Mouse (Mus musculus) liver, embryonic 12.5 days (tissue): ENCODE results near the gene Trip4. TPM values are rescaled to one million over a fixed set of nuclear protein-coding genes. Genes with fewer than 3 reads are reported as not detected.
"Not testable (repeated sequence)": the region's sequence is repeated elsewhere in the genome, so short reads cannot be mapped to it uniquely, and the experiment has no call there.

Experiments used
- ATAC-seq: fragments of 200-750 bp; cut with Nextera tagmentation; 2 replicates; pipeline ENCODE4 v1.8.0; 2017; ENCODE audit warnings: moderate number of reproducible peaks, mild to moderate bottlenecking, moderate library complexity
- H3K27ac ChIP-seq: fragments of 300-500 bp; sonication (generic); 2 replicates; pipeline ENCODE4 v1.5.1; 2016; ENCODE audit warnings: mild to moderate bottlenecking
- H3K27me3 ChIP-seq: fragments of 300-500 bp; sonication (generic); replicated peaks from 2 replicates; pipeline ENCODE4 v1.6.1; 2016; ENCODE audit warnings: mild to moderate bottlenecking, moderate library complexity
- H3K36me3 ChIP-seq: fragments of 300-500 bp; sonication (generic); 2 replicates; pipeline ENCODE4 v1.6.1; 2016; ENCODE audit warnings: mild to moderate bottlenecking, moderate library complexity
- H3K4me1 ChIP-seq: fragments of 300-500 bp; sonication (generic); 2 replicates; pipeline ENCODE4 v1.6.1; 2016
- H3K4me2 ChIP-seq: fragments of 300-500 bp; sonication (generic); 2 replicates; pipeline ENCODE4 v1.6.1; 2016; ENCODE audit warnings: mild to moderate bottlenecking, moderate library complexity
- H3K4me3 ChIP-seq: fragments of 300-500 bp; sonication (generic); 2 replicates; pipeline ENCODE4 v1.5.1; 2016; ENCODE audit warnings: mild to moderate bottlenecking, moderate library complexity
- H3K9ac ChIP-seq: fragments of 300-500 bp; sonication (generic); 2 replicates; pipeline ENCODE4 v1.6.1; 2016; ENCODE audit warnings: mild to moderate bottlenecking, moderate library complexity
- H3K9me3 ChIP-seq: fragments of 300-500 bp; sonication (generic); replicated peaks from 2 replicates; pipeline ENCODE4 v1.6.1; 2016; ENCODE audit warnings: mild to moderate bottlenecking, moderate library complexity
- WGBS: fragments of 180-500 bp; shearing (Covaris S2); methylation state at CpG from one replicate; pipeline ENCODE4 v1.1.7; 2016; ENCODE audit not compliant: insufficient replicate concordance; 5-methylcytosine and 5-hydroxymethylcytosine counted together
- polyA plus RNA-seq: library from polyadenylated mRNA; unstranded; fragments of >200 nt; fragmentation: Nextera tagmentation; extraction: Ambion mirVana; gene quantifications from 2 replicates; pipeline ENCODE4 v1.2.1, GENCODE M21; 2016

Gene Trip4
- polyA plus RNA-seq, 1 experiment from 2014 or later = 17.4 TPM

- Histone ChIP-seq H3K9me3 (no peaks in the 10 kb centered on the region), H3K4me3 (no peak overlapping the region), H3K4me1 (peaks cover 67% of the 10 kb centered on the region), H3K9ac (no peak overlapping the region), H3K27ac (no peak overlapping the region), H3K4me2 (no peak overlapping the region), H3K27me3 (no peaks in the 10 kb centered on the region), H3K36me3 (peaks cover 24% of the 10 kb centered on the region)
- no peak for ATAC-seq
- 79% methylated on average over 3 of the region's 3 CpGs for WGBS
Observed at GRCm38 (mm10) chr9:65789788-65790187, 118.8 kb downstream of the Trip4 start.

- Histone ChIP-seq H3K27ac (peak overlapping the region; percentile 53; the same call in 1 of the 2 replicates), H3K4me2 (no peak overlapping the region), H3K36me3 (peaks cover 12% of the 10 kb centered on the region), H3K4me1 (peaks cover 75% of the 10 kb centered on the region), H3K4me3 (no peak overlapping the region), H3K9ac (no peak overlapping the region), H3K9me3 (no peaks in the 10 kb centered on the region), H3K27me3 (no peaks in the 10 kb centered on the region)
- ATAC-seq = no peak
- 84% methylated on average over 4 of the region's 4 CpGs for WGBS
Observed at GRCm38 (mm10) chr9:65788556-65788955, 120.0 kb downstream of the Trip4 start.

GRCm38 (mm10) chr9:65787829-65788344 lies 120.7 kb downstream of the Trip4 start:
- Histone ChIP-seq H3K36me3 (peaks cover 6% of the 10 kb centered on the region; the same call in 1 of the 2 replicates), H3K4me2 (peak overlapping the region; percentile 60), H3K27me3 (no peaks in the 10 kb centered on the region), H3K4me1 (peaks cover 80% of the 10 kb centered on the region), H3K9ac (0 out of 2 replicates have a peak overlapping the region, but pooled peaks have one; percentile 37), H3K4me3 (no peak overlapping the region), H3K9me3 (no peaks in the 10 kb centered on the region), H3K27ac (peak overlapping the region; percentile 79)
- ATAC-seq = no peak
- 32% methylated on average over 4 of the region's 4 CpGs for WGBS

- peak; percentile 82 for ATAC-seq
- H3K9ac ChIP-seq = 0 out of 2 replicates have a peak overlapping the region, but pooled peaks have one; percentile 7
- peak overlapping the region; percentile 79 for H3K27ac ChIP-seq
- peaks cover 81% of the 10 kb centered on the region for H3K4me1 ChIP-seq
- no peaks in the 10 kb centered on the region for H3K9me3 ChIP-seq
- peak overlapping the region; percentile 8; the same call in 1 of the 2 replicates for H3K4me3 ChIP-seq
- WGBS = 29% methylated on average over 8 of the region's 8 CpGs
- H3K36me3 ChIP-seq = peaks cover 4% of the 10 kb centered on the region; the same call in 1 of the 2 replicates
- peak overlapping the region; percentile 60 for H3K4me2 ChIP-seq
- no peaks in the 10 kb centered on the region for H3K27me3 ChIP-seq
Observed at GRCm38 (mm10) chr9:65786885-65787787, 121.5 kb downstream of the Trip4 start.

- Histone ChIP-seq H3K9ac (peak overlapping the region; percentile 33), H3K9me3 (no peaks in the 10 kb centered on the region), H3K4me1 (peaks cover 78% of the 10 kb centered on the region), H3K4me2 (peak overlapping the region; percentile 60), H3K4me3 (peak overlapping the region; percentile 6), H3K27me3 (no peaks in the 10 kb centered on the region), H3K36me3 (peaks cover 1% of the 10 kb centered on the region; the same call in 1 of the 2 replicates), H3K27ac (peak overlapping the region; percentile 79)
- peak; percentile 82 for ATAC-seq
- 21% methylated on average over 4 of the region's 4 CpGs for WGBS
Observed at GRCm38 (mm10) chr9:65785772-65786368, 122.7 kb downstream of the Trip4 start.

- not testable (repeated sequence) for H3K9me3 ChIP-seq, H3K4me3 ChIP-seq, H3K27ac ChIP-seq, H3K36me3 ChIP-seq, H3K4me2 ChIP-seq, ATAC-seq, H3K27me3 ChIP-seq, H3K9ac ChIP-seq
- peaks cover 67% of the 10 kb centered on the region for H3K4me1 ChIP-seq
- 83% methylated on average over 3 of the region's 3 CpGs for WGBS
Observed at GRCm38 (mm10) chr9:65779619-65780018, 129.0 kb downstream of the Trip4 start.

Other genes with a start within 250 kb of the Trip4 start
- 70.3 and 71.0 TPM in 2 replicates for gene Oaz2, start 240.8 kb downstream of the Trip4 start, polyA plus RNA-seq
- gene Zfp609, start 81.2 kb downstream of the Trip4 start, polyA plus RNA-seq = 3.3 and 3.8 TPM in 2 replicates
- 126 TPM in 2 replicates for gene Pclaf, start 18.6 kb downstream of the Trip4 start, polyA plus RNA-seq
- 7.1 and 7.4 TPM in 2 replicates for gene Csnk1g1, start 130 bp upstream of the Trip4 start, polyA plus RNA-seq
- gene Ppib, start 151.4 kb upstream of the Trip4 start, polyA plus RNA-seq = 392 and 399 TPM in 2 replicates
- 29.6 and 33.4 TPM in 2 replicates for gene Snx22, start 160.9 kb upstream of the Trip4 start, polyA plus RNA-seq
- 89.6 and 95.1 TPM in 2 replicates for gene Snx1, start 217.8 kb upstream of the Trip4 start, polyA plus RNA-seq
- 199 TPM in 2 replicates for gene Ciao2a, start 217.8 kb upstream of the Trip4 start, polyA plus RNA-seq
- gene Dapk2, start 249.4 kb upstream of the Trip4 start, polyA plus RNA-seq = 12.3 and 16.4 TPM in 2 replicates